Mouse (Mus musculus) embryonic fibroblast, embryonic 13.5 days (primary cell): ENCODE measurements around the gene 1700001C19Rik.

Experiments
- CTCF ChIP-seq: IDR thresholded peaks from 2 replicates; pipeline ENCODE4 v1.5.1; 2011; ENCODE audit warnings: mild to moderate bottlenecking, control low read depth, low read length, moderate library complexity, borderline replicate concordance; ENCODE audit not compliant: insufficient read depth
- POLR2A ChIP-seq: IDR thresholded peaks from 2 replicates; pipeline ENCODE4 v1.6.1; 2011; ENCODE audit warnings: low read depth, mild to moderate bottlenecking, control low read depth, low read length, moderate library complexity

GRCm38 (mm10) chr17:47448523-47449372 is 11.6 kb upstream of the 1700001C19Rik start:
- TF ChIP-seq CTCF (no peak), POLR2A (no peak)
